Mouse (Mus musculus): ENCODE measurements around the gene Ghr.

DNA sequence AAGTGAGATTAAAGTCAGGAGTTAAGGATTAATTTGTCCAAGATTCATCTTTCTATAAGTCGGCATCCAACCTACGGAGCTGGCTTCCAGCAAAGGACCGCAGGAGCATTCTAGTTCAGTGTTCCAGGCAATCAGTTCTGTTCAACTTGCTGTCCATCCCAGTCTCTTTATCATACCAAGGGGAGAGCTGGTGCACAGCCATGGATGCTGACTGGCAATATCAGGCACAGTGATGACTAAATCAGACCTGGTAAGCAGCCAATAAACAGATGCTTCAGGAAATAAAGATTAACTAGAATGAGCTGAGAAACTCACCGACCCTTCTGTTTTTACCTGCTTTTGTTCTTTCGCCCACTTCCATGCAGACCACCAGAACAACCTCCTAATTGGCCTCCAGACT, 154.3 kb downstream of the Ghr start:
- TF ChIP-seq CTCF (IDR thresholded peaks at IDR 0.05; ENCODE audit: extremely low read depth, insufficient read length, insufficient replicate concordance, low read depth, low read length): no peak
- TF ChIP-seq POLR2A (IDR thresholded peaks at IDR 0.05; ENCODE audit: low read depth, low read length): no peak

Measured in small intestine, adult 2 months (tissue).